Mouse (Mus musculus) gonadal fat pad, adult 2 months (tissue): ENCODE data around the gene Fbn1. TPM values are rescaled to one million over a fixed set of nuclear protein-coding genes. Genes with fewer than 3 reads are reported as not detected.

Experiments used
- DNase-seq: peaks from one replicate; pipeline ENCODE4 v3.0.0-alpha.2; 2012; ENCODE audit warnings: low read depth
- polyA plus RNA-seq: library from polyadenylated mRNA; depleted of rRNA; stranded (reverse); fragments of >200 nt; gene quantifications from 2 replicates; pipeline ENCODE4 v1.2.3, GENCODE M21; 2012

Gene Fbn1
- polyA plus RNA-seq, 1 experiment: 34.6 TPM

DNA sequence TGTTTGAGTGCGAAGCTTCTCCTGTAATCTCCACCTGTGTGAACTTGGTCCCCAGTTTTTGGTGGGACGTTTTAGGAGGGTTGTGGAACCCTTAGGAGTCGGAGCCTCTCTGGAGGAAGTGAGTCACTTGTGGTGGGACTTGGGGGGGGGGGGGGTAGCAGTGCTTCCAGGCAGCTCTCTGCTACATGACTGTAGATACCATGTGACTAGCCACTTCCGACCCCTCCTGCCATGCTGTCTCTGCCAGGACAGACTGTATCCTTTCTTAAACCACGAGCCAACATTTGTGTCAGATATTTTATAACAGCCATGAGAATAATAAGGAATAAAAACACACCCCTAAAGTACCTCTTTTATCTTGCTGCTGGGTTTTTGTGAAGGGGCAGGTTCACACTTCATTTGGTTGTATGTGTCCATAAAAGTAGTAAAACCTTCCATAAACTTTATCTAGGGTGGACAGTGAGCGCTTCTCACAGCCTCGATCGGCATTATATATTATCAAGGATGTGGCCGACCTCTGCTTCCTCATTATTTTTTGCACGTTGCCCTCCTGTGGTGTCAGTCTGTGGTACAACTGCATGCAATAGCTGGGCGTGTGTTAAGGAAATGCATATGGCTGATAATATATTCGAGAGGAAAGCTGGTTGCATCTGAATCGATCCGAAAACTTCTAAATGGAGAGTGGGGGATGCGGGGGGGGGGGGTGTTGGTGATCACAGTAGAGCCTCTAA lies 51.6 kb downstream of the Fbn1 start:
- no peak for DNase-seq

DNA sequence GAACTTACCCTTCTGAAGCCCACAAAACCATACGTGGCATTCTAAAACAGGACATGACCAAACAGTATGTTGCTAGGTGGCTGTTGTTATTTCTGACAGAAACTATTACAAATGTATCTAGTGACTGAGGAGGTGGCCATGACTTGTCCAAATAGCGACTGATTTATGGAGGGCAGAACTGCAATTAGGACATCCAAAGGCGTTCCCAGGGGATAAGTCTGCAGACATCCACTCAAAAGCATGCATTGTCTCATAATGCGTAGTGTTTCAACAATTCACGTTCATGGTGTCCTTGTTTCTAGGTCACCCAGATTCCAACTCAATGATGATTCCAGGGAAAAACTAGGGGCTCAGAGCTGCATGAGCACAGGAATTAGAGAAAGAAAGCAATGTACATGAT lies 53.0 kb downstream of the Fbn1 start:
- DNase-seq: no peak

DNA sequence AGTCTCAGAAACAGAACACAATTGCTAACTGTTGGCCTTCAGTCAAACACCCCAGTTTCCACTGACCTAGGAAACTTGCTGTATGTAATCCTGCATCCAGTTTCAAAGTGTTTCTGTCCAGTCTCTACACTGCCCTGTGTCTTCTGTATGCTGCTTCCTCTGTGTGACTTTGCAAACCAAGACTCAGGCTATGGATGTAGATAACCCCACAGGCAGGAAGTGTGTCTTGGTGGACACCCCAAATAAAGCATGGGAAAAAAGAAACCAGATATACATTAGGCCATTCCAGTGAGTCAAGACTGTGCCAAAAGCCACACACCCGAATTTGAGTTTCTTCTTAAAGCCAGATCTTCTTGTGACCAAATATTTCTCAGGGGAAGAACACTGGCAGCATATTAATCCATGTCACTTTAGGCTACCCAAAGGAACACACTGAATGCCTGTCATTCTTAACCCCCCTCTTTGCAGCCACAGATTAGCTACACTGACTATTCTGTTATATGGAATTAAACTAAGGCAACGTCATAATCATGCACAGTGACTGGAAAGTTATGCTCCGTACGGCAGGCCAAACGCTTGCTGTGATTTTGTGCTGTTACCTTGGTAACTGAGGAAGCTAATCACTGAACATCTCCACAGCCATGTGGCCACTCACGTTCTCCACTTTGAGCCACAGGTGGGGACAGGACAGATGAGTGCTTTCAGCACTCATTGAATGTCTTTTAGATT lies 55.3 kb downstream of the Fbn1 start:
- DNase-seq: no peak

DNA sequence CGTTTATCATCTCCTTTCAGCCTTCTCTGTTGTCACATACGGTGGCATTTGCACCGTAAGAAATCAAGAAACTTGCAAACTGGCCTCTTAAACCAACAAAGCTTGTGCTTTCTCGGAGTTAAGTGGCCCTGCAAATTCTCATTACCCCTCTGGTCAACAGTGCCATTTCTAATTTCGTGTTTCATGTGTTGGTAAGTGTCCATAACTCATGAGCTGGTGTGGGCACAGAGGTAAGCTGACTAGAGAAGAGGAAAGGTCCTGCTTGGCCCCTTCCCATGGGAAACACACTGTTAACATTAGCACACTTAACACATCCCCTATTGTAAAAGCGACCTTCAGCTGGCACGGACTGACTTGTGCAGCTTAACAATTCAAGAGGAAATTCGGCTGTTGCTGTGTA lies 58.4 kb downstream of the Fbn1 start:
- no peak for DNase-seq

DNA sequence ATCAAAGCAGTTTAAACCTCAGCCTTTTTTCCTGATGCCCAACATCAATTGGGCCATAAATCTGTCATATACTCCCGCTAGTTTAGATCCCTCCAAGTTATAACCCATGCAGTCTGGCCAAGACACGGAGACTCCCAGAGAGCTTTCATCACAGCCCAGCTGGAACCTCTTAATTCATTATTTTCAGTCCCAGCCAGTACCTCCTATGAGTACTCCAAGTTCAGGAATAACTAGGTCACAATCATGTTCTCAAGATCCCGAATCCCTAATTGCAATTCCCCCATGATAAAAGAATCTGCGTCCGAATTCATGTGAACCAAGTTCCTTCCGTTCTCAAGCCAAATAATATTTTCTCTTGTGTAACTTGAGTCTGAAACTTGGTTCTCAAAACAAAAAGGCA lies 58.9 kb downstream of the Fbn1 start:
- DNase-seq: no peak

DNA sequence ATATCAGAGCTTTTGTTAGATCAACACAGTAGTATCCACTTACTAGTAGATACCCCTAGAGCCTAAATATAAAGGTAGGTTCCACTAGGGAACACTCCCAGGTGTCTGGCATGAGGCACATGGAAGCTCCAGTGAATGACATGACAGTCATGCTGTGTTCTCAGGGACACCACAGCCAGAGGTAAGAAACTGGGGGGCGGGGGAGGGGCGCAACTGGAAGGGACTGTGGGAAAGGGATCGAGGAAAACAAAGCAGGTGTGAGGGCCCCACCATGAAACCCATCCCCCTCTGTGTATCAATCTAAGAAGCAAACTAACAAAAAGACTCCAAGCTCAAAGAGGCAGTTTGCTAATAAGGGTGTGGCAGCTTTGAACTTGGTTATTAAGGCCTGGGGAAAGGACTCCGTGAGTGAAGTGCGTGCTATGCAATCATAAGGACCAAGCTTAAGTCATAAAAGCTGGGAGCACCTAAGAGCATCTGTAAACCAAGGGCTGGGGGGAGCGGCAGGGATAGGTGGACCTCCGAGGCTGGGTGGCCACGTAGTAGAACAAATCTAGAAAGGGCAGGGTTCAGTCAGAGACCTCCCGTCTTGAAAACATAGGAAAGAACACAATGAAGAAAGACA lies 60.4 kb downstream of the Fbn1 start:
- no peak for DNase-seq

DNA sequence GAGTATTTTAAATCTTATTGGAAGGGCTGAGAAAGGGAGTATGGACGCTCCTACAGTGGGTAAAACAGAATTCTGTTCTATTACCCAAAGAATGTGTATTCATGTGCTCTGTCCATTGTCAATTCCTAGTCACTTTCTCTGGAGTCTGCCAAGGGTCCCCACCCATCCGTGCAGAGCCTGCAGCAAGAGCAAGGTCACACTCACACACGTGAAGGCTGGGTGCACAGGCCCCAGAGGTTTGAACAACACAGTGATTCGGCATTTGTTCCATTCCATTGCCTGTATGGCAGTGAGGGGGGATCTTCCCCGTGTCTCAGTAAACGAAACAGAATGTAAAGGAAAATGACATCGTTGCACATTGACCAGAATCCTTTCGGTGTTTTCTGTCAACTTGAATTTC lies 69.4 kb downstream of the Fbn1 start:
- DNase-seq: no peak

DNA sequence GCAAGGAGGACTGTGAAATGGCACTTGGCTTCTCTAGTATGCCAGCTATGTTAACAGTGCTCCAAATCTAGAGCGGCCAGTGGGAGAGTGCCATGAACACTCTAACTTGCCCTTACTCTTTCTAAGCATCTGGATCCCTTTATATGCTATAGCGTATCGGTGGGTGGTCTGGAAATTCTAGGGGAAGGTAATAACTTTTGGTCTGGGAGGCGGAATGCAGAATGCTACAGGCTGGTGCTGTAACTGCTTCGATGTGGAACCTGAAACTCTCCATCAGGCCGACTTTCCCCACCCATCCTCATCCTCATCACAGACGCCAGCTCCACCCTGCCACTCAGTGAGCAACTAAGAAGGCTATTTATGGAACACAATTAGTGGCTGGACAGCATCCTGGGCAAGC lies 71.6 kb downstream of the Fbn1 start:
- no peak for DNase-seq

DNA sequence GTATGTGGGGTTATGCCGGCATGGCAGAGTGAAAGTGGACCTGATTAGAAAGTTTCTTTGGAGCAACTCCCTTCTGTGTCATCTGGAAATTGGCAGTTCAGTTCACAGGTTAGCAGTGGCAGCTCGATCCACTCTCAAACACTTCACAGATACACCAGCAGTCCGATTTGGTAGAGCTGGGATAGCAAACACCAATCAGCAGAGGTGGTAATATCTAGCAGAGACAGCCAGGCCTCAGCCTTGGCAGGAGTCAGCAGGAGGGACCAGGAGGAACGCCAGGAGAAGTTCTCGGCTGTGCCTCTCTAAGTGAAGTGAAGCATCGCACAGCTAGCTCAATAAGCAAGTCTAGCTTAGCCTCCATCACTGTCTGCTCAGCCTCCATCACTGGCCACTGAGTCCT lies 74.3 kb downstream of the Fbn1 start:
- no peak for DNase-seq

DNA sequence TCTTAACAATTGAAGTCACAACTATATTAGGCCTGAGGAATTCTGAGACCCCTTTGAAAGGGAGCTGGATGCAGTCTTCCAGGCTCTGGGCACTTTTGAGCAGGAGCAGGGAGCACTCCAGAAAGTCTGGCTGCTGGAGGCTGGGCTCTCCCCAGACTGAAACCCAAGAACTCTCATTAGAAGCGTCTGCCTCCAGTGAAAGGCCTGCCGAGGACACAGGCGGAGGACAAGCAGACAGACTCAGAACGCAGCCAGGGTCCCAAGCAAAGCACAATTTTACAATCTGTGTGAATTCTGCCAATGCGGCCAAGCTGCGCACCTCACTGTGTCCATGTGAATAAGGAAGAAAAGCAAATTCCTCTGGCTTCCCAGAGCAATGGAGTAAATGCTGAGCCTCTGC lies 76.3 kb downstream of the Fbn1 start:
- no peak for DNase-seq

DNA sequence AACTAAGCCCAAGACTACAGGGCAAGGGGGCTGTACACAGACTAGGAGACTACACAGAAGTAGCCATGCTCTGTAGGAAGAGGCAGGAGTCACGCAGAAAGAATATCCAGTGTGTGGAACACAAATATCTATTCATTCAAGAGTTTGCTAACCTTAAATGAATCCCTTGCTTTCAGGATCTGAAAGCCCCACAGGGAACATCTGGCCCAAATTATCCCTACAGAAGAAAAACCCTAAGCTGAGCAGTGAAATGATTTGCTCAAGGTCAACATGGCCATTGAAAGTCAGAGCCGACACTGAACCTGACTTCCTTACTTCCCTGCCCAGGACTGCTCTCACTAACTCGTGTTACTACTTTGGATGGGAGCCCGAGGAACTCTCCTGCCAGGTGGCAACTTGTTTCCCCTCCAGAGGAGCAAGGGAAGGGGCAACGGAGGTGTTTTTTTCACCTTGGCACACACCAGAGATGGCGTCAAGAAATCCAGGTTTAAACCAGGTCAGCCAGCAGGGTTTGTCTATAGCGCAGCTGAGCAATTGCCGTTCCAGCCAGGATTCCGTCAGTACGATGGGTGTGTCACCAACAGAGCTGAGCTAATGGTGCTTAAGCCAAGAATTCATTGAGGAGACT lies 78.9 kb downstream of the Fbn1 start:
- DNase-seq: no peak

DNA sequence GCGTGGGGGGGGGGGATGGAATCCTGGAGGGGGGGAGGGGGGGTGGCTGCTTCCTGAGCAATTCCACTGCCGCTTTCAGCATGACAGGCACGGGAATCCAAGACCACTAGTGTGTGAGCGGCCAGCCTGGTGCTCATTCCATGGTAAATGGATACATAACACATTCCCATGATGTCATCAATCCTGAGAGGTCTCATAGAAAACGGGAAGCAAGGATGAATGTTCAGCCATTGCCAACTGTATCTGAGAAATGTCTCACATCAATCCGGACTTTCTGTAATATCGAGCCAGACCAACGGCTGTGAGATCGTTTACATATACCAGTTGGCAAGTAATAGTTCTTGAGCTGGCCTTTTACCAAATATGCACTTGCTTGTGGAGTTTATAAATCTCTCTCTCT lies 87.2 kb downstream of the Fbn1 start:
- no peak for DNase-seq

DNA sequence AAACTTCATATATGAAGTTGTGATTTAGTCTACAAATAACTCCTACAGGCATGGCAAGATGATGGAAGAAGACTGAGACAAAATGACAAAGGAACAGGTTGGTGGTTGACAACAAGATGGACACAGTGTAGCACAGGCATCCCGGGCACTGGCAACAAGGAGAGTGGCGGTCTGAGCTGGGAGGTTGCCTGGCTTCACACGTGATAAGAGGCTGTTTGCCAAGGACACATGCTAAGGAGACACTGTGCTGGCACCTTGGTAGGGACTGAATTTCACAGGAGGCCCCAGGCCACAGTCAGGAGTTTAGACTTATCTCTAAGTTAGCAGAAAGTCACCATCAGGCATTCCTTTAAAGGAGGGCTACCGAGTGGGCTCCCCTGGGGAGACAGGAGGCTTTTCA lies 88.1 kb downstream of the Fbn1 start:
- DNase-seq: no peak

DNA sequence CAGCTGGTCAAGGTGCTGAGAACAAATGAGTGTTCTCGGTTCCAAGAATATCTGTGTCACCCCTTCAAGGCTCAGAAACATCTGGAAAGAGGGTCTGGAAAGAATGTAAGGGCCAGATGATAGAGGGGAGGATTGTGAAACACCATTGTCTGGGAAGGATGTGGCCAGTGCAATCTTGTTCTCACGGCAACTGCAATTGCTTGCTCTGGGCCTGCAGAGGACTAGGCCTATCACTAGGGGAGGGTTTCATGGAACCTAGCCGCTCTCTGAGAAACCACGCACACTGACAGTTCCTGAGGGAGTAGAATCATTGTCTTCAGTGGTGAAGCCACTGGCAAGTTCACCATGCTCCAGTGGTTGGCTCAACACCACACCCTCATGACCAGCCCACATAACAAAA lies 89.2 kb downstream of the Fbn1 start:
- DNase-seq: no peak

DNA sequence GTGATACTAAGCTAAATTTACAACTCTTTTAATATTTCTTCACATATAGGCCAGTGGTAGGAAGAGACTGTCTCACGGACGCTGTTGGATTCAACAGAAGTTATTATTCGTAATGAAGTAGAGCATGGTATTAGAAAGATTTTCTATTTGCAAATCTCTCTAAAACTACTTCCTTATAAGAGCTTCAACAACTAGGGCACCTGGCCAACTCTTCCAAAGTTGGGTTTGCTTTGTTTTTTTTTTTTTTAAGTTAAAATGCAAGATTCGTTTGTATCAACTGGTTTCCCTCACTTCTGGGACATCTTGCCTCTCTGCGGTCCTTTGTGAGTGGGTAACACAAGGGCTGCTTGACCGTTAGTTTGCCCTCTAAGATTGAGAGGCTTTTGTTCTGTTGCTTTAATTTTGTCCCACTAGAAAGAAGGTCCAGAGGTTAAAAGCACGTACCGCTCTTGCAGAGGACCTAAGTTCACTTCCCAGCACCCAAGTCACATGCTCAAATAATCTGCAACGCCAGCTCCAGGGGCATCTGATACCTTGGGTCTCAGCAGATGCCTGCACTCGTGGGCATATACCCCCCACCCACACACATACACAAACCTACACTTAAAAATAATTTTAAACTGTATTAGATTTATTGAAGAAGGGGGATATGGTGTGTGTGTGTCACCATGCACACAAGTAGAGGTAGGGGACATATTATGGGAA lies 91.1 kb downstream of the Fbn1 start:
- no peak for DNase-seq

DNA sequence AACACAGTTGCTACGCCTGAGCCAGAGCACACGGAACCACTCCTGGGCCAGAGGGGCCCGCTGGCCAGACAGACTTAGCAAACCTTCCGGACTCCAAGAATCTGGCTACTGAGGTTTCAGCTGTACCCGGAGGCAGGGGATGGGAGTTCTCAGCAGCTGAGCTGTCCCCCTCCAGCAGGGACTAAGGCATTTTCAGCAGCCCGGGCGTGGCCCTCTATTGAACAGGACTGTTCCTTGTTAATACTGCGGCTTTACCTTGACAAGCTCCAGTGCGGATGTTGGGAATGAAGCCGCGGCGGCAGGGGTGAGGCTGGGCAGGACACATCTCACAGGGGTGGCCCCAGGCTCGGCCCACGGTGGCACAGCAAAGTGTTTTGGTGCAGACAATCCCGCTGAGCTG lies 95.4 kb downstream of the Fbn1 start:
- DNase-seq: no peak

DNA sequence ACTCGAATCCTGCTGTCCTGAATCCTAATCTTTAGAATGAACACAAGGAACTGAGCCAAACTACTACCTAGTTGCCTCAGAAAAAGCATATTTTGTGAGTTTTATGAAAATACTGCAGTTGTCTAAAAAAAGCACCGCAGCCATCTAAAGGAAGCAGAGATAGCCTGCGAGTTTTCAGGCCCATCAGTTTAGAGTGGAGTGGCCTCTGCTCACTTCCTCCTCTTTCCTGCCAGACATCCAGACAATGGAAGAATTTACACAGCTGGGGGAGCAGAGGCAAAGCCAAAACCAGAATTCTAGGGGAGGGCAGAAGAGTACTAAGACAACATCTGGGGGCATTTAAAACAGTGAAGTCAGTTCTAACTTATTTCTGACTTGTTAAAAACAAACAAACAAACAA lies 96.0 kb downstream of the Fbn1 start:
- DNase-seq: no peak

DNA sequence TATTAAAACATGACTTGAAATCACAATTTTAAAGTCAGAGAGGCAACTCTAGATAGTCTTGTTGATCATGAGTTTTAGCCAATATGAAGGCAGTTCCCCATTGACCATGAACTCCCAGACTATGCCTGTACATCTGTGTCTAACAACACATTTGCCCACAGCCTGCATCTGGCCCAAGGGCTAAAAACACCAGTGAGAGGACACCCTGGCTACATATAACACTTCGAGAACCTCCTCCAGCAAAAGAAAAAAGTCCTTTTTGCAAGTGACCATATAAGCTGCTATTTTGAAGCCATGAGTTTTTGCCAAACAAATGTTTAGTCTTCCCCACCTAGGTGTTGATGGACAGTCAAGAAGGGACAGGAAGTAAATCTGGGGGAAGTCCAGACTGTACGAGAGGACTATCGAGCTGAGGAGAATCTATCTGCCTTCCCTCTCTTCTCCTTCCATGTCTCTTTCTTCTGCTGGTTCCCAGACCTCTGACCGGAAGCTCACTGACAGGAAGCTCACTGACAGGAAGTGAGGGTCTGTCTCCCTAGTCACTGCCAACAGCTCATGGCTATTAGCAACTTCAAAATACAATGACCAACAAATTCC lies 103.2 kb downstream of the Fbn1 start:
- no peak for DNase-seq

DNA sequence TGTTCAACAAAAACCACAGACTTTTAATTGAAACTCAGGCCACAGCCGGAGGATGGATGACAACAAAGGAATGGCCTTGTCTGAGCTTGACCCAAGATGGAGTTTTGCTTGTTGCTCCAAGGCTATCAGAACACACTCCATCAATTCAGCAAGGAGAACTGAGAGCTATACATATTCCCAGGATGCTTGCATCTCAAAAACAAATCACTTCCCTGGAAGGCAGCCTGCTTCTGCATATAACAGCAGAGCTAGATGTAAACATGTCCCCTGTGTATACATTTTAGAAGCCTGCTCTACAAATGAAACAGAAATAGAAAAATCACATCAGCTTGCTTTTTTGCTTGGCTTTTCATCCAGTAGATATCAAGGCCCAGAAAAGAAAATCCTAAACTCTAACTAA lies 105.5 kb downstream of the Fbn1 start:
- DNase-seq: no peak

DNA sequence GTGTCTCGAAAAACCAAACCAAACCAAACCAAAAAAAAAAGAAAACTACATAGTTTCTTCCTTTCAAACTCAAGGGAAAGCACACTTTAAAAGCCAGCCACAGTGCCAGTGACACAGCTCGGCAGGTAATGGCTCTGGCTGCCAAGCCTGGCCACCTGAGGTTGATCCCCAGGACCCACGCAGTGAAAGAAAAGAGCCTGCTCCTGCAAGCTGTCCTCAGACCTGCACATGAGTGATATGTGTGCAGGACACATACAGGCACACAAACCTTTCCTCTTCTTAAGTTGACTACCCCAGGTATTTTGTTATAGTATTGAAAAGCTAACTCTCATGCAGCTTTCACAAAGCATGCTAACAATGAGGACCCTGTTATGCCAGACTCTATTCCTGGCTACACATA lies 107.7 kb downstream of the Fbn1 start:
- DNase-seq: no peak

DNA sequence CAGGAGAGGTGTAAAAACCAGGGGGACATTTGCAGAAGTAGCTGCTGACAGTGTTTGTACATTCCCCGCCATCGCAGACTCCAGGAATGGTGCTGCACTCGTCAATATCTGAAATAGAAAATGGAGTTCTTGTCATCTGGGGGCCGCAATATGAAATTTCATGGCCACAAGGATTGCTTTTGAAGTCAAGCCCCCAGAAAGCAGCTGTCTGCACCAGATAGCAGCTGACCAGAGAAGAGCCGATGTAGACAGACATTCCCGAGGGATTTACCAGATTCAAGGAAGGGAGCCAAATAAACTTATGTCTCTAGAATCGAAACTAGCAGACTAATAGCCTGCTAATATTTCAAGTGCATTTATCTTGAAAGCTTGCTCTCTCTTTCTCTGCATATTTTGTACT lies 110.0 kb downstream of the Fbn1 start:
- DNase-seq: no peak
